Mouse (Mus musculus): ENCODE measurements at regions not wholly inside any gene's neighbourhood (a gene's known extent, or its start where the extent isn't known, plus 50 kb on each side); places are given as distances from the start of the nearest gene placed in this dataset.

- no peak overlapping the region for H3K4me3 ChIP-seq (replicated peaks; ENCODE audit: low read length)
- no peaks in the 10 kb centered on the region for H3K36me3 ChIP-seq (ENCODE audit: insufficient read depth, low read length)
- no peaks in the 10 kb centered on the region for H3K4me1 ChIP-seq (replicated peaks; ENCODE audit: low read depth, low read length)
- no peaks in the 10 kb centered on the region for H3K27me3 ChIP-seq (ENCODE audit: insufficient read depth, low read length)
- TF ChIP-seq NANOG (IDR thresholded peaks at IDR 0.05; ENCODE audit: borderline replicate concordance, low read length), result no peak
- H3K9me3 ChIP-seq (ENCODE audit: low read length), result peaks cover 5% of the 10 kb centered on the region
Measured at GRCm38 (mm10) chr10:113034356-113034755, 105.6 kb upstream of the Atxn7l3b start.

GRCm38 (mm10) chr10:113032870-113033269 lies 104.1 kb upstream of the Atxn7l3b start:
- H3K4me3 ChIP-seq (replicated peaks; ENCODE audit: low read length), result no peak overlapping the region
- H3K36me3 ChIP-seq (ENCODE audit: insufficient read depth, low read length), result no peaks in the 10 kb centered on the region
- no peaks in the 10 kb centered on the region for H3K4me1 ChIP-seq (replicated peaks; ENCODE audit: low read depth, low read length)
- no peak for TF ChIP-seq POU5F1 (IDR thresholded peaks at IDR 0.05; ENCODE audit: borderline replicate concordance, low read length)
- no peaks in the 10 kb centered on the region for H3K27me3 ChIP-seq (ENCODE audit: insufficient read depth, low read length)
- H3K9me3 ChIP-seq (ENCODE audit: low read length), result no peaks in the 10 kb centered on the region

- no peaks in the 10 kb centered on the region for H3K27me3 ChIP-seq (ENCODE audit: insufficient read depth, low read length)
- no peaks in the 10 kb centered on the region for H3K4me1 ChIP-seq (replicated peaks; ENCODE audit: low read depth, low read length)
- TF ChIP-seq POU5F1 (IDR thresholded peaks at IDR 0.05; ENCODE audit: borderline replicate concordance, low read length) (no peak), CTCF (conservative IDR thresholded peaks at IDR 0.05; ENCODE audit: low read length) (peak; percentile 48), NANOG (IDR thresholded peaks at IDR 0.05; ENCODE audit: borderline replicate concordance, low read length) (no peak)
- no peak overlapping the region for H3K4me3 ChIP-seq (replicated peaks; ENCODE audit: low read length)
- no peaks in the 10 kb centered on the region for H3K9me3 ChIP-seq (ENCODE audit: low read length)
- H3K36me3 ChIP-seq (ENCODE audit: insufficient read depth, low read length), result no peaks in the 10 kb centered on the region
Measured at GRCm38 (mm10) chr10:113027300-113027699, 98.5 kb upstream of the Atxn7l3b start.

- H3K4me3 ChIP-seq (replicated peaks; ENCODE audit: low read length), result no peak overlapping the region
- no peaks in the 10 kb centered on the region for H3K4me1 ChIP-seq (replicated peaks; ENCODE audit: low read depth, low read length)
- no peaks in the 10 kb centered on the region for H3K27me3 ChIP-seq (ENCODE audit: insufficient read depth, low read length)
- H3K36me3 ChIP-seq (ENCODE audit: insufficient read depth, low read length), result no peaks in the 10 kb centered on the region
- no peak for TF ChIP-seq POU5F1 (IDR thresholded peaks at IDR 0.05; ENCODE audit: borderline replicate concordance, low read length)
- TF ChIP-seq CTCF (conservative IDR thresholded peaks at IDR 0.05; ENCODE audit: low read length), result no peak
- H3K9me3 ChIP-seq (ENCODE audit: low read length), result no peaks in the 10 kb centered on the region
Measured at GRCm38 (mm10) chr10:113024633-113025032, 95.8 kb upstream of the Atxn7l3b start.

GRCm38 (mm10) chr10:113009124-113009523 lies 80.3 kb upstream of the Atxn7l3b start:
- Histone ChIP-seq H3K27me3 (ENCODE audit: insufficient read depth, low read length) (no peaks in the 10 kb centered on the region), H3K4me1 (replicated peaks; ENCODE audit: low read depth, low read length) (no peaks in the 10 kb centered on the region), H3K4me3 (replicated peaks; ENCODE audit: low read length) (no peak overlapping the region), H3K9me3 (ENCODE audit: low read length) (no peaks in the 10 kb centered on the region), H3K36me3 (ENCODE audit: insufficient read depth, low read length) (no peaks in the 10 kb centered on the region)
- TF ChIP-seq POU5F1 (IDR thresholded peaks at IDR 0.05; ENCODE audit: borderline replicate concordance, low read length) (no peak), CTCF (conservative IDR thresholded peaks at IDR 0.05; ENCODE audit: low read length) (no peak), NANOG (IDR thresholded peaks at IDR 0.05; ENCODE audit: borderline replicate concordance, low read length) (no peak)

GRCm38 (mm10) chr10:112990720-112991119 lies 61.9 kb upstream of the Atxn7l3b start:
- no peaks in the 10 kb centered on the region for H3K9me3 ChIP-seq (ENCODE audit: low read length)
- no peaks in the 10 kb centered on the region for H3K36me3 ChIP-seq (ENCODE audit: insufficient read depth, low read length)
- no peak overlapping the region for H3K4me3 ChIP-seq (replicated peaks; ENCODE audit: low read length)
- TF ChIP-seq NANOG (IDR thresholded peaks at IDR 0.05; ENCODE audit: borderline replicate concordance, low read length) (no peak), POU5F1 (IDR thresholded peaks at IDR 0.05; ENCODE audit: borderline replicate concordance, low read length) (no peak), CTCF (conservative IDR thresholded peaks at IDR 0.05; ENCODE audit: low read length) (no peak)
- H3K27me3 ChIP-seq (ENCODE audit: insufficient read depth, low read length), result no peaks in the 10 kb centered on the region
- H3K4me1 ChIP-seq (replicated peaks; ENCODE audit: low read depth, low read length), result no peaks in the 10 kb centered on the region

GRCm38 (mm10) chr10:112982697-112983096 lies 53.9 kb upstream of the Atxn7l3b start:
- no peaks in the 10 kb centered on the region for H3K36me3 ChIP-seq (ENCODE audit: insufficient read depth, low read length)
- H3K4me1 ChIP-seq (replicated peaks; ENCODE audit: low read depth, low read length), result no peaks in the 10 kb centered on the region
- TF ChIP-seq CTCF (conservative IDR thresholded peaks at IDR 0.05; ENCODE audit: low read length), result no peak
- no peak for TF ChIP-seq NANOG (IDR thresholded peaks at IDR 0.05; ENCODE audit: borderline replicate concordance, low read length)
- no peak for TF ChIP-seq POU5F1 (IDR thresholded peaks at IDR 0.05; ENCODE audit: borderline replicate concordance, low read length)

More at GRCm38 (mm10) chr10:112982697-112983096, 53.9 kb upstream of the Atxn7l3b start:
- no peaks in the 10 kb centered on the region for H3K27me3 ChIP-seq (ENCODE audit: insufficient read depth, low read length)
- no peaks in the 10 kb centered on the region for H3K9me3 ChIP-seq (ENCODE audit: low read length)
- no peak overlapping the region for H3K4me3 ChIP-seq (replicated peaks; ENCODE audit: low read length)
